Mouse (Mus musculus) embryo, embryonic 11 days (tissue): ENCODE measurements around the gene Foxn1.

Source experiments
- DNase-seq: peaks from one replicate; pipeline ENCODE4 v3.0.0-alpha.2; 2015

The Foxn1 gene

GRCm38 (mm10) chr11:78324000-78324785 lies 62.2 kb downstream of the Foxn1 start:
- DNase-seq, result no peak

- DNase-seq, result peak; percentile 87
Observed at GRCm38 (mm10) chr11:78322860-78323259, 63.5 kb downstream of the Foxn1 start, which contains the start of gene Aldoc. Gene Aldoc (plus strand): TSS chr11:78322968.

DNA sequence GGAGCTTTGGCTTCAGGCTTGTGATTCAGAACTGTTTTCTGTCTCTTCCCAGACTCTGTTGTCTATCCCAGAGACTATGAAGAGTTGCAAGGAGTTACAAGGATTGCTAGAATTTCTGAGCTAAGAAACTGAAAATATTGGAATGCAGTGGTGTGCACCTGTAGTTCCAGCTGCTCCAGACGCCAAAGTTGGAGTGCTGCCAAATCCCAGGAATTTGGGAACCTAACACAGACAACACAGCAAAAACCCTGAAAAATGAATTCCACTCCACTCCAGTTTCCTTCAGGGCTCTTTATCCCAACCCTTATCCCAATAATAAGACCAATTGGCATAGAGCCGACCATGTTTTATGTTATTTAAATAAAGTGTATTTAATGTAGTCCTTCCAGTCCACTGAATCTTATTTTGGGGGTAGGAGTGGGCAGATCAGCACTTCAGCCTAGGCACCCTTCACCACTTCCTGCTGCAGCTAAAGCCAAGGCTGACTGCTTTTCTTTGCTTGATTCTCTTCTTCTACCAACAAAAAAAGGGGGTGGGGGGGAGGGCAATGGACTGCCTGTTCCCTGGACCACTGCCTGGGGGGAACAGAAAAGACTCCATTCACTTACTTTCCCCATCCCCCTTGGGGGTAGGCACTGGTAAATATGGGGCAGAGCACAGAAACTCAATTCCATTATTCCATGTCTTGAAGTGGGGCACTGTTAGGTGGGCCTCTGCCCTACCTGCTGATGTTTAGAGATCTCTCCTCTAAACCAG lies 64.1 kb downstream of the Foxn1 start:
- DNase-seq, result no peak

GRCm38 (mm10) chr11:78318411-78318810 lies 67.9 kb downstream of the Foxn1 start:
- no peak for DNase-seq

- DNase-seq, result no peak
Observed at GRCm38 (mm10) chr11:78313662-78314061, 72.7 kb downstream of the Foxn1 start.

DNA sequence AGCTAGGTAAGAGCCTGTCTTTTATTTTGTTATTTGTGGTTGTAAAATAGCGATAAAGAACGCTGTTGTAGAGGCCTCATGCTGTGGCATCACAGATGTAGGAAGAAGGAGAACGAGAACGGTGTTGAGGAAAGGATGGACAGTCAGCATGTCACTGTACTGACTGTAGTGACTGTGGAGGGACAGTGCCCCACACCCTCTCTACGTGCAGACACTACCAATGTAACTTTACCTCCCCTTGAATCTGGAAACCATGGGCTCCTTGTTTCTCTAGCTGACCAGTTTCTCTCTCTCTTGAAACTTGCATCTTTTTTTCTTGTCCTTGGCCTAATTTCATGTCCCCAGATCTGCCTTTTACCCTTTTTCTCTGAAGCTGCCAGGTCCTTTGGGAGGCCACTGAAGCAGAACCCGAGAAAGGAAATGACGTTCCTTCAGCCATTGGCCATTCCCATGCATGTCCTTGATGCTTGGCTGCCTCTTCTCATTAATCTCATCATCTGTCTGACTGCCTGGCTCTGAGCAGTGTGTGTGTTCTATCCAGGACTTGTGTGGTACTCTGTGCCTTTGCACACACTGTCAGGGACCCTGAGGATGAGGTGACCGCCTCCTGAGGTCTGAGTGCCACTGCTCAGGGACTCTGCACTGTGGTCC lies 75.4 kb downstream of the Foxn1 start:
- no peak for DNase-seq
